Mouse (Mus musculus) gastrocnemius, postnatal 36 days (tissue): ENCODE data around the gene Grin1. TPM values are rescaled to one million over a fixed set of nuclear protein-coding genes. Genes with fewer than 3 reads are reported as not detected.

Experiments used
- DNase-seq, 2 experiments: peaks; one replicate each; pipeline ENCODE4 v3.0.0; 2022
- intact Hi-C: fragments of 180-260 bp; cut with DNase I; formaldehyde crosslinking; loops from one replicate; pipeline ENCODE4 v1.15.1; 2025
- total RNA-seq, 2 experiments: library from RNA; stranded (reverse); gene quantifications; 2 replicates each; pipeline ENCODE4 v1.2.3; 2021

Grin1 gene
- total RNA-seq, 2 experiments from 2014 or later, result not detected

- intact Hi-C loops, result loop anchor here (5.0 kb wide), 1 partner anchor 38 kb away; no protein-coding TSS in a partner anchor
- no peak for DNase-seq
Measured at GRCm38 (mm10) chr2:25289651-25290050, 29.3 kb downstream of the Grin1 start, which contains the start of gene Lrrc26. TSS of gene Lrrc26 (plus strand) at chr2:25289915.

- no peak for DNase-seq
- intact Hi-C loops, result loop anchor here (5.0 kb wide), 1 partner anchor 38 kb away; no protein-coding TSS in a partner anchor
Measured at GRCm38 (mm10) chr2:25288734-25289345, 30.1 kb downstream of the Grin1 start.

- no peak for DNase-seq
- intact Hi-C loops, result loop anchor here (5.0 kb wide), 1 partner anchor 39 kb away; no protein-coding TSS in a partner anchor
Measured at GRCm38 (mm10) chr2:25287927-25288649, 30.9 kb downstream of the Grin1 start, which contains the start of gene Tmem210. TSS of gene Tmem210 (plus strand) at chr2:25288145.

- no peak for DNase-seq
- intact Hi-C loops, result loop anchor here (5.0 kb wide), 1 partner anchor 40 kb away; no protein-coding TSS in a partner anchor
Measured at GRCm38 (mm10) chr2:25286837-25287636, 31.9 kb downstream of the Grin1 start.

- intact Hi-C loops, result loop anchor here (5.0 kb wide), 1 partner anchor 41 kb away; no protein-coding TSS in a partner anchor
- no peak for DNase-seq
Measured at GRCm38 (mm10) chr2:25286314-25286713, 32.7 kb downstream of the Grin1 start.

GRCm38 (mm10) chr2:25285551-25285950, 33.4 kb downstream of the Grin1 start:
- intact Hi-C loops, result loop anchor here (5.0 kb wide), 1 partner anchor 42 kb away; no protein-coding TSS in a partner anchor

GRCm38 (mm10) chr2:25278928-25279882, 39.8 kb downstream of the Grin1 start:
- intact Hi-C loops, result no loop called here

More at GRCm38 (mm10) chr2:25285551-25285950, 33.4 kb downstream of the Grin1 start:
- DNase-seq, result no peak

GRCm38 (mm10) chr2:25273010-25273409, 46.0 kb downstream of the Grin1 start:
- intact Hi-C loops, result loop anchor here (5.0 kb wide), 2 partner anchors 59 to 81 kb away; partner anchors contain the start of gene Man1b1
- DNase-seq, result no peak

More at GRCm38 (mm10) chr2:25278928-25279882, 39.8 kb downstream of the Grin1 start:
- peak in 1 of 2 experiments; percentile 70 for DNase-seq

GRCm38 (mm10) chr2:25272515-25272914, 46.5 kb downstream of the Grin1 start:
- DNase-seq, result no peak
- intact Hi-C loops, result loop anchor here (5.0 kb wide), 2 partner anchors 60 to 80 kb away; partner anchors contain the start of gene Man1b1

- DNase-seq, result peak; percentile 95 to 98
- intact Hi-C loops, result loop anchor here (5.0 kb wide), 2 partner anchors 60 to 80 kb away; partner anchors contain the start of gene Man1b1
Measured at GRCm38 (mm10) chr2:25271827-25272511, 47.0 kb downstream of the Grin1 start, which contains the start of the genes Ssna1 and Anapc2. TSS of gene Ssna1 (minus strand) at chr2:25272438. TSS of gene Anapc2 (plus strand) at chr2:25272478.

GRCm38 (mm10) chr2:25267746-25268309, 51.2 kb downstream of the Grin1 start:
- DNase-seq, result no peak
- intact Hi-C loops, result no loop called here

GRCm38 (mm10) chr2:25267241-25267640, 51.7 kb downstream of the Grin1 start:
- no peak for DNase-seq
- intact Hi-C loops, result no loop called here

GRCm38 (mm10) chr2:25266720-25267119, 52.3 kb downstream of the Grin1 start:
- intact Hi-C loops, result no loop called here
- peak in 1 of 2 experiments; percentile 45 for DNase-seq

GRCm38 (mm10) chr2:25265897-25266656, 52.9 kb downstream of the Grin1 start:
- DNase-seq, result no peak
- intact Hi-C loops, result no loop called here

GRCm38 (mm10) chr2:25264851-25265250, 54.1 kb downstream of the Grin1 start:
- no peak for DNase-seq
- intact Hi-C loops, result no loop called here

GRCm38 (mm10) chr2:25264286-25264660, 54.7 kb downstream of the Grin1 start:
- DNase-seq, result no peak
- intact Hi-C loops, result no loop called here

GRCm38 (mm10) chr2:25263623-25264285, 55.2 kb downstream of the Grin1 start:
- intact Hi-C loops, result no loop called here
- no peak for DNase-seq
